In genomic region chr15:81264392-81265095, GRCm38 (mm10) we compare ENCODE assay signal across 9 mouse cellular contexts. TPM values are rescaled to one million over a fixed set of nuclear protein-coding genes. Genes with fewer than 3 reads are reported as not detected.
A peak's percentile ranks its signal among the peaks of the same experiment; 100 is the strongest.
DNase-seq lines count a peak whose midpoint lies in the region; ATAC-seq and TF ChIP-seq lines count a peak whose summit lies in the region.
"Had no signal": no experiment of that assay in that cellular context is flagged by ENCODE, and none has a peak within 500 bp of the region (broad histone marks: within the 10 kb centered on the region; RNA-seq: fewer than 3 reads in every experiment).

No protein-coding gene starts in this region.

- peak overlapping the region; percentile 76 for H3K27ac ChIP-seq in layer of hippocampus, adult 2 months
- H3K27ac ChIP-seq in small intestine, adult 2 months (ENCODE audit: insufficient read depth, low read depth, low read length), result peak overlapping the region; percentile 15; the same call in 1 of the 2 replicates
- H3K27ac ChIP-seq in kidney, embryonic 16.5 days (ENCODE audit: low read length), result no peak overlapping the region

- no peaks in the 10 kb centered on the region for H3K9me3 ChIP-seq in kidney, embryonic 16.5 days (ENCODE audit: low read length)

- DNase-seq in layer of hippocampus, adult 2 months (ENCODE audit: low spot score in 2 of 2), result peak in 1 of 2 experiments; percentile 42
- DNase-seq in layer of hippocampus, postnatal 25 days (ENCODE audit: extremely low spot score in 1 of 2, low spot score in 1 of 2), result no peak
- DNase-seq in adrenal gland, postnatal 25 days, result peak; percentile 69
- peak; percentile 29 to 32 for DNase-seq in heart, adult 9 months (ENCODE audit: low spot score in 2 of 2)
- peak; percentile 58 to 66 for DNase-seq in left cerebral cortex, postnatal 36 days (ENCODE audit: low spot score in 2 of 2)
- no peak for DNase-seq in kidney, postnatal 25 days

- WGBS in small intestine, adult 2 months, result 64% methylated on average over 16 of the region's 16 CpGs
- 52% methylated on average over 16 of the region's 16 CpGs for WGBS in kidney, embryonic 16.5 days

- intact Hi-C loops in left cerebral cortex, postnatal 36 days (cut with DNase I), result loop anchor here (5.0 kb wide), 1 partner anchor 38 kb away; no protein-coding TSS in a partner anchor

- H3K36me3 ChIP-seq in small intestine, adult 2 months (ENCODE audit: control insufficient read depth, insufficient read depth, low read length), result no peaks in the 10 kb centered on the region
- no peaks in the 10 kb centered on the region for H3K36me3 ChIP-seq in kidney, embryonic 16.5 days (ENCODE audit: insufficient read depth, low read length)

- no peak for TF ChIP-seq POLR2A in small intestine, adult 2 months (IDR thresholded peaks at IDR 0.05; ENCODE audit: low read depth, low read length)

- H3K4me1 ChIP-seq in small intestine, adult 2 months (ENCODE audit: control insufficient read depth, insufficient read depth, insufficient read length, low read length), result no peaks in the 10 kb centered on the region
- H3K4me1 ChIP-seq in kidney, embryonic 16.5 days (ENCODE audit: insufficient read depth, low read length), result no peaks in the 10 kb centered on the region

- no peak overlapping the region for H3K4me2 ChIP-seq in kidney, embryonic 16.5 days (replicated peaks; ENCODE audit: low read depth, low read length)

- no peak for TF ChIP-seq CTCF in layer of hippocampus, adult 2 months (conservative IDR thresholded peaks at IDR 0.05)
- TF ChIP-seq CTCF in small intestine, adult 2 months (IDR thresholded peaks at IDR 0.05; ENCODE audit: extremely low read depth, insufficient read length, insufficient replicate concordance, low read depth, low read length), result no peak

- no peak overlapping the region for H3K9ac ChIP-seq in kidney, embryonic 16.5 days (replicated peaks; ENCODE audit: low read length)

- H3K27me3 ChIP-seq in small intestine, adult 2 months (ENCODE audit: control insufficient read depth, insufficient read depth, low read length), result no peaks in the 10 kb centered on the region
- H3K27me3 ChIP-seq in kidney, embryonic 16.5 days (ENCODE audit: insufficient read depth, low read length), result no peaks in the 10 kb centered on the region

- H3K4me3 ChIP-seq in layer of hippocampus, adult 2 months, result no peak overlapping the region; the same call in 1 of the 2 replicates
- H3K4me3 ChIP-seq in small intestine, adult 2 months (ENCODE audit: low read depth, low read length), result no peak overlapping the region
- H3K4me3 ChIP-seq in kidney, embryonic 16.5 days (ENCODE audit: low read length), result no peak overlapping the region

- ATAC-seq in kidney, embryonic 16.5 days (ENCODE audit: low FRiP score, low TSS enrichment), result no peak

RNA-seq across cellular contexts. Expression of gene Mchr1, which starts 29.2 kb away (rescaled TPM):
- total RNA-seq in layer of hippocampus, adult 2 months (2021), result 10 to 100 TPM; 24.6 to 24.9 TPM
- 10 to 100 TPM; 21.3 to 24.9 TPM for total RNA-seq in layer of hippocampus, postnatal 25 days (2021)
- 0.52 TPM in 1 of 2 replicates, not detected in the other for total RNA-seq in adrenal gland, postnatal 25 days (2021)
- total RNA-seq in left cerebral cortex, postnatal 36 days (2021), result 10 to 100 TPM; 21.6 to 23.8 TPM
- 0.32 and 0.71 TPM in 2 replicates for polyA plus RNA-seq in small intestine, adult 2 months (2012; rRNA removed)
- polyA plus RNA-seq in kidney, embryonic 16.5 days (2015; fragmentation: Nextera tagmentation; extraction: Ambion mirVana), result 0.99 and 1.3 TPM in 2 replicates
- total RNA-seq: hematopoietic stem cell, adult 5-6 weeks had no signal

Comparison
In these comparisons a context has a peak if more than half of its experiments do, and no peak if none do; other contexts are left out.
1. DNase-seq: peak in adrenal gland, postnatal 25 days (single experiment), heart, adult 9 months (2 of 2) and left cerebral cortex, postnatal 36 days (2 of 2); none in layer of hippocampus, postnatal 25 days (0 of 2) and kidney, postnatal 25 days (0 of 2).
2. RNA of gene Mchr1, which starts 29.2 kb away (total RNA-seq): 21.3 to 24.9 TPM in layer of hippocampus, postnatal 25 days, 24.6 to 24.9 TPM in layer of hippocampus, adult 2 months and 21.6 to 23.8 TPM in left cerebral cortex, postnatal 36 days; 0.52 TPM in adrenal gland, postnatal 25 days; every median in the first group is over 10 times any median in the second.